Mouse (Mus musculus) heart, embryonic 15.5 days (tissue): Measurements from ENCODE around the gene Tm9sf2. TPM values are rescaled to one million over a fixed set of nuclear protein-coding genes. Genes with fewer than 3 reads are reported as not detected.
"Not testable (repeated sequence)": the region's sequence is repeated elsewhere in the genome, so short reads cannot be mapped to it uniquely, and the experiment has no call there.

Experiments
- ATAC-seq: fragments of 200-750 bp; cut with Nextera tagmentation; replicated peaks from 2 replicates; pipeline ENCODE4 v1.8.0; 2017; ENCODE audit warnings: low read depth, moderate TSS enrichment; ENCODE audit not compliant: insufficient number of reproducible peaks, insufficient read depth, low FRiP score
- H3K27ac ChIP-seq: fragments of 300-500 bp; sonication (generic); 2 replicates; pipeline ENCODE4 v1.5.1; 2015; ENCODE audit warnings: mild to moderate bottlenecking, inconsistent platforms
- H3K27me3 ChIP-seq: fragments of 300-500 bp; sonication (generic); 2 replicates; pipeline ENCODE4 v1.6.1; 2015; ENCODE audit warnings: inconsistent platforms
- H3K36me3 ChIP-seq: fragments of 300-500 bp; sonication (generic); 2 replicates; pipeline ENCODE4 v1.6.1; 2015; ENCODE audit warnings: mild to moderate bottlenecking, inconsistent platforms
- H3K4me1 ChIP-seq: fragments of 300-500 bp; sonication (generic); replicated peaks from 2 replicates; pipeline ENCODE4 v1.6.1; 2015; ENCODE audit warnings: inconsistent platforms
- H3K4me2 ChIP-seq: fragments of 300-500 bp; sonication (generic); 2 replicates; pipeline ENCODE4 v1.6.1; 2015; ENCODE audit warnings: inconsistent platforms, mild to moderate bottlenecking, moderate library complexity
- H3K4me3 ChIP-seq: fragments of 300-500 bp; sonication (generic); 2 replicates; pipeline ENCODE4 v1.5.1; 2015; ENCODE audit warnings: mild to moderate bottlenecking, inconsistent platforms
- H3K9ac ChIP-seq: fragments of 300-500 bp; sonication (generic); 2 replicates; pipeline ENCODE4 v1.6.1; 2015; ENCODE audit warnings: mild to moderate bottlenecking, inconsistent platforms
- H3K9me3 ChIP-seq: fragments of 300-500 bp; sonication (generic); replicated peaks from 2 replicates; pipeline ENCODE4 v1.6.1; 2016; ENCODE audit warnings: inconsistent platforms
- WGBS: fragments of 180-500 bp; shearing (Covaris S2); methylation state at CpG from one replicate; pipeline ENCODE4 v1.1.7; 2015; ENCODE audit warnings: mixed read lengths; 5-methylcytosine and 5-hydroxymethylcytosine counted together
- polyA plus RNA-seq: library from polyadenylated mRNA; unstranded; fragments of >200 nt; fragmentation: Nextera tagmentation; extraction: Ambion mirVana; gene quantifications from 2 replicates; pipeline ENCODE4 v1.2.1, GENCODE M21; 2015

The Tm9sf2 gene
- 120 and 122 TPM in 2 replicates for polyA plus RNA-seq

- Histone ChIP-seq H3K4me3 (peak within 1 kb of the TSS; percentile 100), H3K4me2 (peak within 1 kb of the TSS; percentile 72), H3K27me3 (no peaks in the 10 kb centered on the region), H3K36me3 (no peaks in the 10 kb centered on the region), H3K4me1 (peaks cover 49% of the 10 kb centered on the region), H3K9ac (peak within 1 kb of the TSS; percentile 100), H3K9me3 (no peaks in the 10 kb centered on the region), H3K27ac (peak within 1 kb of the TSS; percentile 96)
- WGBS: under 1% methylated on average over 75 of the region's 76 CpGs
- peak; percentile 89 for ATAC-seq
Measured at GRCm38 (mm10) chr14:122106822-122107468, at the start of gene Tm9sf2. Gene Tm9sf2, plus strand, starts transcription at chr14:122107038.

GRCm38 (mm10) chr14:122057941-122058346 is 48.9 kb upstream of the Tm9sf2 start:
- ATAC-seq: no peak
- WGBS: 28% methylated on average over 2 of the region's 2 CpGs
- no peaks in the 10 kb centered on the region for H3K36me3 ChIP-seq
- H3K4me3 ChIP-seq: no peak overlapping the region
- no peak overlapping the region for H3K9ac ChIP-seq
- no peak overlapping the region for H3K4me2 ChIP-seq
- H3K4me1 ChIP-seq: no peaks in the 10 kb centered on the region
- H3K9me3 ChIP-seq: no peaks in the 10 kb centered on the region
- H3K27me3 ChIP-seq: peaks cover 6% of the 10 kb centered on the region
- H3K27ac ChIP-seq: no peak overlapping the region

GRCm38 (mm10) chr14:122060642-122061041 is 46.2 kb upstream of the Tm9sf2 start:
- 5% methylated on average over 3 of the region's 3 CpGs for WGBS
- H3K4me3 ChIP-seq: no peak overlapping the region
- H3K4me1 ChIP-seq: no peaks in the 10 kb centered on the region
- H3K4me2 ChIP-seq: no peak overlapping the region
- H3K36me3 ChIP-seq: no peaks in the 10 kb centered on the region
- no peak overlapping the region for H3K27ac ChIP-seq
- H3K27me3 ChIP-seq: peaks cover 27% of the 10 kb centered on the region
- no peak for ATAC-seq
- H3K9ac ChIP-seq: no peak overlapping the region
- H3K9me3 ChIP-seq: no peaks in the 10 kb centered on the region

GRCm38 (mm10) chr14:122061376-122061775 is 45.5 kb upstream of the Tm9sf2 start:
- Histone ChIP-seq H3K36me3 (no peaks in the 10 kb centered on the region), H3K9me3 (no peaks in the 10 kb centered on the region), H3K27me3 (peaks cover 35% of the 10 kb centered on the region), H3K4me2 (no peak overlapping the region), H3K27ac (no peak overlapping the region), H3K4me1 (no peaks in the 10 kb centered on the region), H3K4me3 (no peak overlapping the region), H3K9ac (no peak overlapping the region)
- 77% methylated on average over 6 of the region's 6 CpGs for WGBS
- ATAC-seq: no peak

- H3K9me3 ChIP-seq: no peaks in the 10 kb centered on the region
- H3K4me3 ChIP-seq: no peak overlapping the region
- H3K4me2 ChIP-seq: no peak overlapping the region
- no peak overlapping the region for H3K9ac ChIP-seq
- no peaks in the 10 kb centered on the region for H3K36me3 ChIP-seq
- 82% methylated on average over 10 of the region's 10 CpGs for WGBS
- peaks cover 46% of the 10 kb centered on the region for H3K27me3 ChIP-seq
- no peak overlapping the region for H3K27ac ChIP-seq
- ATAC-seq: no peak
- no peaks in the 10 kb centered on the region for H3K4me1 ChIP-seq
Measured at GRCm38 (mm10) chr14:122062411-122063090, 44.3 kb upstream of the Tm9sf2 start.

- H3K9me3 ChIP-seq: no peaks in the 10 kb centered on the region
- no peaks in the 10 kb centered on the region for H3K36me3 ChIP-seq
- H3K4me2 ChIP-seq: no peak overlapping the region
- no peak overlapping the region for H3K4me3 ChIP-seq
- peaks cover 3% of the 10 kb centered on the region for H3K4me1 ChIP-seq
- 70% methylated on average over 5 of the region's 5 CpGs for WGBS
- ATAC-seq: no peak
- no peak overlapping the region for H3K9ac ChIP-seq
- no peak overlapping the region for H3K27ac ChIP-seq
- H3K27me3 ChIP-seq: peaks cover 45% of the 10 kb centered on the region
Measured at GRCm38 (mm10) chr14:122063599-122063998, 43.2 kb upstream of the Tm9sf2 start.

- no peaks in the 10 kb centered on the region for H3K36me3 ChIP-seq
- no peak overlapping the region for H3K27ac ChIP-seq
- no peak overlapping the region for H3K4me2 ChIP-seq
- H3K27me3 ChIP-seq: peaks cover 45% of the 10 kb centered on the region
- H3K4me1 ChIP-seq: peaks cover 12% of the 10 kb centered on the region
- no peak for ATAC-seq
- 5% methylated on average over 2 of the region's 2 CpGs for WGBS
- H3K9ac ChIP-seq: no peak overlapping the region
- no peak overlapping the region for H3K4me3 ChIP-seq
- no peaks in the 10 kb centered on the region for H3K9me3 ChIP-seq
Measured at GRCm38 (mm10) chr14:122064519-122064918, 42.3 kb upstream of the Tm9sf2 start.

- Histone ChIP-seq H3K4me2 (no peak overlapping the region), H3K27ac (no peak overlapping the region), H3K4me1 (peaks cover 20% of the 10 kb centered on the region), H3K4me3 (no peak overlapping the region), H3K27me3 (peaks cover 56% of the 10 kb centered on the region), H3K36me3 (no peaks in the 10 kb centered on the region), H3K9me3 (no peaks in the 10 kb centered on the region), H3K9ac (no peak overlapping the region)
- no peak for ATAC-seq
- 62% methylated on average over 4 of the region's 4 CpGs for WGBS
Measured at GRCm38 (mm10) chr14:122066243-122066642, 40.6 kb upstream of the Tm9sf2 start.

GRCm38 (mm10) chr14:122068036-122068435 is 38.8 kb upstream of the Tm9sf2 start:
- WGBS: 65% methylated on average over 3 of the region's 3 CpGs
- peaks cover 20% of the 10 kb centered on the region for H3K4me1 ChIP-seq
- not testable (repeated sequence) for H3K27ac ChIP-seq, H3K4me3 ChIP-seq, H3K36me3 ChIP-seq, H3K4me2 ChIP-seq, ATAC-seq, H3K9ac ChIP-seq, H3K9me3 ChIP-seq
- H3K27me3 ChIP-seq: peaks cover 70% of the 10 kb centered on the region

GRCm38 (mm10) chr14:122068801-122069695 is 37.8 kb upstream of the Tm9sf2 start:
- peak; percentile 71 for ATAC-seq
- peak overlapping the region; percentile 35 for H3K4me2 ChIP-seq
- H3K4me1 ChIP-seq: peaks cover 20% of the 10 kb centered on the region
- 17% methylated on average over 11 of the region's 11 CpGs for WGBS
- H3K27ac ChIP-seq: peak overlapping the region; percentile 17
- H3K9me3 ChIP-seq: no peaks in the 10 kb centered on the region
- H3K36me3 ChIP-seq: no peaks in the 10 kb centered on the region
- H3K4me3 ChIP-seq: no peak overlapping the region
- H3K9ac ChIP-seq: no peak overlapping the region
- peaks cover 71% of the 10 kb centered on the region for H3K27me3 ChIP-seq

- Histone ChIP-seq H3K4me3 (no peak overlapping the region), H3K36me3 (no peaks in the 10 kb centered on the region), H3K27ac (no peak overlapping the region), H3K4me1 (peaks cover 20% of the 10 kb centered on the region), H3K4me2 (no peak overlapping the region), H3K9me3 (no peaks in the 10 kb centered on the region), H3K9ac (no peak overlapping the region), H3K27me3 (peaks cover 66% of the 10 kb centered on the region)
- WGBS: 68% methylated on average over 3 of the region's 3 CpGs
- no peak for ATAC-seq
Measured at GRCm38 (mm10) chr14:122069948-122070347, 36.9 kb upstream of the Tm9sf2 start.
